Mouse (Mus musculus): Measurements from ENCODE around the gene Acat2.

GRCm38 (mm10) chr17:12983988-12984387 lies 23.4 kb upstream of the Acat2 start:
- TF ChIP-seq POLR2A (IDR thresholded peaks at IDR 0.05; ENCODE audit: borderline replicate concordance, extremely low read depth, insufficient read depth, insufficient read length, poor library complexity, severe bottlenecking) (no peak), CTCF (IDR thresholded peaks at IDR 0.05; ENCODE audit: borderline replicate concordance, extremely low read depth, insufficient read depth, insufficient read length) (no peak)
